Mouse (Mus musculus) forebrain, embryonic 11.5 days (tissue): ENCODE data around the gene Hs2st1. TPM values are rescaled to one million over a fixed set of nuclear protein-coding genes. Genes with fewer than 3 reads are reported as not detected.
A peak's percentile ranks its signal among the peaks of the same experiment; 100 is the strongest.

Experiments used
- ATAC-seq: fragments of 200-750 bp; cut with Nextera tagmentation; replicated peaks from 2 replicates; pipeline ENCODE4 v1.8.0; 2017; ENCODE audit warnings: moderate TSS enrichment; ENCODE audit not compliant: low FRiP score
- DNase-seq: peaks from one replicate; pipeline ENCODE4 v3.0.0-alpha.2; 2017; ENCODE audit warnings: low spot score
- H3K27ac ChIP-seq: fragments of 300-500 bp; sonication (generic); 2 replicates; pipeline ENCODE4 v1.5.1; 2014; ENCODE audit warnings: low read depth, low read length
- H3K27me3 ChIP-seq: fragments of 300-500 bp; sonication (generic); 2 replicates; pipeline ENCODE4 v1.6.1; 2014; ENCODE audit warnings: mild to moderate bottlenecking, low read length, mixed read lengths; ENCODE audit not compliant: control insufficient read depth, insufficient read depth
- H3K36me3 ChIP-seq: fragments of 300-500 bp; sonication (generic); 2 replicates; pipeline ENCODE4 v1.6.1; 2014; ENCODE audit warnings: mild to moderate bottlenecking, low read length, moderate library complexity, mixed read lengths; ENCODE audit not compliant: control insufficient read depth, insufficient read depth
- H3K4me1 ChIP-seq: fragments of 300-500 bp; sonication (generic); replicated peaks from 2 replicates; pipeline ENCODE4 v1.6.1; 2014; ENCODE audit warnings: low read length, mixed read lengths; ENCODE audit not compliant: control insufficient read depth, insufficient read depth
- H3K4me2 ChIP-seq: fragments of 300-500 bp; sonication (generic); 2 replicates; pipeline ENCODE4 v1.6.1; 2014; ENCODE audit warnings: low read depth, mild to moderate bottlenecking, low read length, moderate library complexity, mixed read lengths; ENCODE audit not compliant: severe bottlenecking
- H3K4me3 ChIP-seq: fragments of 300-500 bp; sonication (generic); 2 replicates; pipeline ENCODE4 v1.5.1; 2014; ENCODE audit warnings: low read depth, low read length
- H3K9ac ChIP-seq: fragments of 300-500 bp; sonication (generic); 2 replicates; pipeline ENCODE4 v1.6.1; 2014; ENCODE audit warnings: low read length
- H3K9me3 ChIP-seq: fragments of 300-500 bp; sonication (generic); 2 replicates; pipeline ENCODE4 v1.6.1; 2016; ENCODE audit warnings: low read length, mixed read lengths; ENCODE audit not compliant: control insufficient read depth
- WGBS: fragments of 180-500 bp; shearing (Covaris S2); extraction: QIAGEN DNeasy Blood & Tissue Kit; methylation state at CpG from one replicate; pipeline ENCODE4 v1.1.7; 2014; 5-methylcytosine and 5-hydroxymethylcytosine counted together
- polyA plus RNA-seq: library from polyadenylated mRNA; unstranded; fragments of >200 nt; fragmentation: Nextera tagmentation; extraction: Ambion mirVana; gene quantifications from 2 replicates; pipeline ENCODE4 v1.2.1, GENCODE M21; 2014

Hs2st1 gene
- polyA plus RNA-seq, 1 experiment from 2014 or later: 25.3 TPM

DNA sequence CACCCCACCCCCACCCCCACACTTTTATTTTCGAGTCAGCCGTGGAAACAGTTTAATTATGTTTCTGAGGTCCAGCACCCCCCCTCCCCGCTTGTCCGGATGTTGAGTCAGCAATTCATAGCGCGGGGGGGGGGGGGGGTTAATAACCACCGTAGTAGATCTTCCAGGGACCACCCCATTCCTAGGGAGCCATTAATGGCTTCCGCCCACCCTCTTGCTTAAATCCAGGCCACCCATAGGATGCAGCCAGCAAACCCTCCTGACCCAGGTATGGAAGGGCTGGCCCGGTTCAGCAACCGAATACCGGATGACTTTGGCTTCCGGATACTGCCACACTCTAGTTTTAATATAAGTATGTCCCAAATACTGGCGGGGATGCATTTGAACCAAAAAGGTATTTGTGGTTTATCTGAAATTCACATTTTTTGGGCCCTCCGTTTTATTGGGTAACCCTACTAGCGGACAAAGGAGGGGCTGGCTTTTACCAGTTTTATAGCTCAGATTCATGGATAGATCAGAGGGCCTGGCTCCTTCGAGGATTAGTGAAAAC is 188.5 kb downstream of the Hs2st1 start:
- DNase-seq (no peak), ATAC-seq (no peak)
- Histone ChIP-seq H3K27me3 (no peaks in the 10 kb centered on the region), H3K4me1 (peaks cover 14% of the 10 kb centered on the region), H3K36me3 (no peaks in the 10 kb centered on the region), H3K4me3 (no peak overlapping the region), H3K9ac (no peak overlapping the region), H3K4me2 (peak overlapping the region; percentile 42; the same call in 1 of the 2 replicates), H3K27ac (no peak overlapping the region), H3K9me3 (no peaks in the 10 kb centered on the region)
- WGBS: 35% methylated on average over 16 of the region's 16 CpGs

- no peak overlapping the region for H3K27ac ChIP-seq
These were observed 189.1 kb downstream of the Hs2st1 start for GRCm38 (mm10) chr3:144380921-144381320.

DNA sequence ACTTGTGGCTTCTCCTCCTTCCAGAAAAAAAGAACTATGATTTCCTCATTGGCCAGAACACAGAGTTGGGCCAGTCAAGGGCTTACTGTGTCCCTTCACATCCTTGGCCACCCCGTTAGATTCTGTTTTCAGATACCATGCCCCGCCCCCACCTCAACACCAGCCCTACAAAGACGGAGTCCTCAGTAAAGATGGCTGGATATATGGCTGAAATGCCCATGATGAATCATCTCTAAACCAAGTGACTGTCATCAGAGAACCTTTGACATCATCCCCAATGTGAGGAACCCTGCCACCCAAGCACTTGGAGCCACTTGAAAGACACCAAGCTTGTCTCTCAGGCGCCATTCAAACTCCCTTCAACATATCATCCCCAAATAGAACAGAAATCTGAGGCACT is 190.2 kb downstream of the Hs2st1 start:
- no peak overlapping the region for H3K4me3 ChIP-seq
- DNase-seq (no peak), ATAC-seq (no peak)
- no peak overlapping the region for H3K9ac ChIP-seq
- WGBS: 78% methylated on average over 4 of the region's 4 CpGs
- H3K27ac ChIP-seq: no peak overlapping the region
- H3K4me1 ChIP-seq: peaks cover 14% of the 10 kb centered on the region
- H3K27me3 ChIP-seq: no peaks in the 10 kb centered on the region
- H3K36me3 ChIP-seq: no peaks in the 10 kb centered on the region
- no peak overlapping the region for H3K4me2 ChIP-seq
- no peaks in the 10 kb centered on the region for H3K9me3 ChIP-seq

More at GRCm38 (mm10) chr3:144380921-144381320, 189.1 kb downstream of the Hs2st1 start:
- peak overlapping the region; percentile 42 for H3K4me2 ChIP-seq
- H3K27me3 ChIP-seq: no peaks in the 10 kb centered on the region
- H3K9me3 ChIP-seq: no peaks in the 10 kb centered on the region
- H3K36me3 ChIP-seq: no peaks in the 10 kb centered on the region
- H3K9ac ChIP-seq: no peak overlapping the region
- 2% methylated on average over 18 of the region's 18 CpGs for WGBS
- H3K4me1 ChIP-seq: peaks cover 14% of the 10 kb centered on the region
- peak; percentile 90 for DNase-seq
- ATAC-seq: peak; percentile 88
- peak overlapping the region; percentile 12; the same call in 1 of the 2 replicates for H3K4me3 ChIP-seq

Other genes with a start within 250 kb of the Hs2st1 start
- 385 and 409 TPM in 2 replicates for gene Selenof, start 123 bp upstream of the Hs2st1 start, polyA plus RNA-seq
- 80.0 and 82.3 TPM in 2 replicates for gene Sh3glb1, start 150.2 kb upstream of the Hs2st1 start, polyA plus RNA-seq
- gene Clca3a1, start 190.8 kb upstream of the Hs2st1 start, polyA plus RNA-seq: 0.04 TPM in 1 of 2 replicates, not detected in the other
- gene Clca3a2, start 249.3 kb upstream of the Hs2st1 start, polyA plus RNA-seq: not detected in 2 replicates